Mouse (Mus musculus): ENCODE results near the gene Dars. TPM values are rescaled to one million over a fixed set of nuclear protein-coding genes. Genes with fewer than 3 reads are reported as not detected.
A peak's percentile ranks its signal among the peaks of the same experiment; 100 is the strongest.

Gene Dars
- polyA plus RNA-seq, 1 experiment from 2014 or later, result 108 TPM

GRCm38 (mm10) chr1:128360601-128361000, 56.6 kb downstream of the Dars start:
- Histone ChIP-seq H3K27me3 (ENCODE audit: control insufficient read depth, insufficient read depth, low read length) (no peaks in the 10 kb centered on the region), H3K4me3 (ENCODE audit: low read length) (no peak overlapping the region), H3K4me2 (replicated peaks; ENCODE audit: low read depth, low read length) (no peak overlapping the region), H3K9ac (ENCODE audit: low read depth, low read length) (no peak overlapping the region), H3K4me1 (ENCODE audit: control insufficient read depth, insufficient read depth, low read length) (peaks cover 26% of the 10 kb centered on the region), H3K9me3 (ENCODE audit: control insufficient read depth, low read length) (no peaks in the 10 kb centered on the region), H3K27ac (ENCODE audit: low read depth, low read length) (no peak overlapping the region; the same call in 1 of the 2 replicates), H3K36me3 (ENCODE audit: control insufficient read depth, insufficient read depth, low read length) (peaks cover 34% of the 10 kb centered on the region)
- no peak for ATAC-seq (ENCODE audit: low FRiP score, low TSS enrichment)
- 69% methylated on average over 2 of the region's 2 CpGs for whole genome bisulfite sequencing

DNA sequence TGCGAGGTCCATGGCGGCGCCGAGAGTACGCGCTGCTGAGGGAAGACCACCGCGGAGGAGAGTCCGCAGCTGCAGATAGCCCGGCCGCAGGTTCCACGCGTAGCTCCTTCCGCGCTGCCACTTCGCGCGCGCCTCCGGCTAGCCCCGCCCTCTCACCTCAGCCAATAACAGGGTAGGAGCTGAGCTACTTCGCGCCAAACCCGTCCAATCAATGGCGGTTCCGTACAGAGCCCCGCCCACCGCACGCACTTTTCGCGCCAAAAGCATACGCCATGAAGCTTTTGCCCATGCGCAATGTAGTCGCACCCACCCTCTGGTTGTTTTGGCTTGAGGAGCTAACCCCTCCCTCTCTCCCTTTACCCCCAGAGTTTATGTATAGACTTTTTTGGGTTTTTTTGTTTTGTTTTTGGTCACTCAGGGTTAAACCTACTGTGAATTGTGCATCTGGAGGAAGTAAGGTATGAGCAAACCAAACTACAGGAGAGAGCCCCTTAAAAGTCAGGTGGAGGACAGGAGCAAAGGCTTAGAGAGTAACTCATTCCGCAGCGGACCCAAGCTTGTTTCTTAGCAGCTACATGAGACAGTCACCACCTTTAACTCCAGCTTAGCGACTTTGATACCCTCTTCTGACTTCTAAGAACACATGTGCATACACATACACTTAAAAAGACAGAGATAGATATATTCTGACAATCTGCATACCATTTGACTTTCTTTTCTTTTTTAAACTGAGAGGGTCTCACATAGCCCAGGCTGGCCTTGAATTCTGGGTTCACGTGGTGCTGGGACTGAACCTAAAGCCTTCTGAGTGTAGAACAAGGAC, 57.4 kb downstream of the Dars start, which contains the start of gene Mcm6:
Mcm6 (minus strand) TSS at position 111 of the 823 bp plus-strand sequence.
- Histone ChIP-seq H3K27me3 (ENCODE audit: control insufficient read depth, insufficient read depth, low read length) (no peaks in the 10 kb centered on the region), H3K4me2 (replicated peaks; ENCODE audit: low read depth, low read length) (peak within 1 kb of the TSS; percentile 65), H3K36me3 (ENCODE audit: control insufficient read depth, insufficient read depth, low read length) (peaks cover 38% of the 10 kb centered on the region), H3K9me3 (ENCODE audit: control insufficient read depth, low read length) (no peaks in the 10 kb centered on the region), H3K4me3 (ENCODE audit: low read length) (peak within 1 kb of the TSS; percentile 87), H3K9ac (ENCODE audit: low read depth, low read length) (peak within 1 kb of the TSS; percentile 88), H3K27ac (ENCODE audit: low read depth, low read length) (peak within 1 kb of the TSS; percentile 92), H3K4me1 (ENCODE audit: control insufficient read depth, insufficient read depth, low read length) (peaks cover 26% of the 10 kb centered on the region)
- 2% methylated on average over 38 of the region's 38 CpGs for WGBS
- ATAC-seq (ENCODE audit: low FRiP score, low TSS enrichment), result peak; percentile 98

DNA sequence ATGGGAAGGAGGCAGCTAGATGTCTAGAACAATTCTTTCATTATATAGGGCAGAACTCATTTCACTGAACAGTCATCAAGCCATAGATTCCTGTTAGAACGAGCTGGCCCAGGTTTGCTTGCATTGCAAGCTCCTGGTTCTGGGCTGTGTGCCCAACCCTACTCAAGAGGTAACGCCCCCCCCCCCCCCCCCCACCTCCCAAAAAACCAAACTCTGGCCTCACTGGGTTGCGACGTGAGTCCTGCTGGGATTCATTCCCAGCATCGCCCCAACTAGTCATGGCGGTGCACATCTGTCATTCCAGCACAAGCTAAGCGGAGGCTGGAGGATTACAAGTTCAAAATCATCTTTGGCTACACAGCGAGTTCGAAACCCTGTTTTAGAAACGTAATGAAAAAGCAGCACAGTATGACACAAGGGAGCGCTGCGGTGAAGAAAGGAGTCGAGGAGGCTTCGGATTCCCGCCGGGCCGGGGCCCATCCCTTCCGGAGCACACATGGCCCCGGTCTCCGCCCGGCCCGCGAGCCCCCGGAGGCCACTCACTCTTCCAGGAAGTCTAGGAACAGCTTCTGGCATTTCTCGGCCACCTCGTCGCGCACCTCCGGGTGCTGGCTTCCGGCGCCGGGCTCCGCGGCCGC, 58.1 kb downstream of the Dars start:
- under 1% methylated on average over 35 of the region's 35 CpGs for WGBS
- peak overlapping the region; percentile 65 for H3K4me2 ChIP-seq (replicated peaks; ENCODE audit: low read depth, low read length)
- H3K4me1 ChIP-seq (ENCODE audit: control insufficient read depth, insufficient read depth, low read length), result peaks cover 26% of the 10 kb centered on the region
- peak overlapping the region; percentile 92 for H3K27ac ChIP-seq (ENCODE audit: low read depth, low read length)
- ATAC-seq (ENCODE audit: low FRiP score, low TSS enrichment), result peak; percentile 85
- H3K9me3 ChIP-seq (ENCODE audit: control insufficient read depth, low read length), result no peaks in the 10 kb centered on the region
- peak overlapping the region; percentile 88 for H3K9ac ChIP-seq (ENCODE audit: low read depth, low read length)
- H3K27me3 ChIP-seq (ENCODE audit: control insufficient read depth, insufficient read depth, low read length), result no peaks in the 10 kb centered on the region
- H3K4me3 ChIP-seq (ENCODE audit: low read length), result peak overlapping the region; percentile 87
- H3K36me3 ChIP-seq (ENCODE audit: control insufficient read depth, insufficient read depth, low read length), result peaks cover 41% of the 10 kb centered on the region

DNA sequence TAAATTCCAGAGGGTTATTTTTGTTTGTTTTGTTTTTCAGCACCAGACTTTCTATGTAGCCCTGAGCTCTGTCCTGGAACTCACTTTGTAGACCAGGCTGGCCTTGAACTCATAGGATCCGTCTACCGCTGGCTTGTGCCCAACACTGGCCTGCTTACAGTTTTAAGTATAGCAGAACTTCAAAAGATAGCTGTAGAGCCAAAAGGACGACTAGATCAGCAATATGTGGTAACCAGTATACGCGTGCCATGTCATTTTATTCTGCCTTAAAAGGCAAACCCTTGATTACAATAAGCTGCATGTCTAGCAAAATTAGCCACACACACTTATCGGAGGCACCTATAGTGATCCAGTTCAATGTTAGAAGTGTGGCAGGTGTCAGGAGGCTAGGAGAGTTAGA, 58.9 kb downstream of the Dars start:
- WGBS, result 63% methylated on average over 6 of the region's 6 CpGs
- no peak for ATAC-seq (ENCODE audit: low FRiP score, low TSS enrichment)
- Histone ChIP-seq H3K4me3 (ENCODE audit: low read length) (peak overlapping the region; percentile 87), H3K27ac (ENCODE audit: low read depth, low read length) (no peak overlapping the region), H3K9me3 (ENCODE audit: control insufficient read depth, low read length) (no peaks in the 10 kb centered on the region), H3K36me3 (ENCODE audit: control insufficient read depth, insufficient read depth, low read length) (peaks cover 44% of the 10 kb centered on the region), H3K27me3 (ENCODE audit: control insufficient read depth, insufficient read depth, low read length) (no peaks in the 10 kb centered on the region), H3K9ac (ENCODE audit: low read depth, low read length) (peak overlapping the region; percentile 88; the same call in 1 of the 2 replicates), H3K4me1 (ENCODE audit: control insufficient read depth, insufficient read depth, low read length) (peaks cover 26% of the 10 kb centered on the region), H3K4me2 (replicated peaks; ENCODE audit: low read depth, low read length) (peak overlapping the region; percentile 65)

- Histone ChIP-seq H3K9ac (ENCODE audit: low read depth, low read length) (peak overlapping the region; percentile 88; the same call in 1 of the 2 replicates), H3K27me3 (ENCODE audit: control insufficient read depth, insufficient read depth, low read length) (no peaks in the 10 kb centered on the region), H3K36me3 (ENCODE audit: control insufficient read depth, insufficient read depth, low read length) (peaks cover 44% of the 10 kb centered on the region), H3K4me3 (ENCODE audit: low read length) (peak overlapping the region; percentile 87), H3K27ac (ENCODE audit: low read depth, low read length) (no peak overlapping the region), H3K4me1 (ENCODE audit: control insufficient read depth, insufficient read depth, low read length) (peaks cover 26% of the 10 kb centered on the region), H3K4me2 (replicated peaks; ENCODE audit: low read depth, low read length) (peak overlapping the region; percentile 65), H3K9me3 (ENCODE audit: control insufficient read depth, low read length) (no peaks in the 10 kb centered on the region)
- no peak for ATAC-seq (ENCODE audit: low FRiP score, low TSS enrichment)
- WGBS, result 50% methylated on average over 3 of the region's 3 CpGs
These were observed 59.7 kb downstream of the Dars start for GRCm38 (mm10) chr1:128357452-128357851.

- H3K27me3 ChIP-seq (ENCODE audit: control insufficient read depth, insufficient read depth, low read length), result no peaks in the 10 kb centered on the region
- no peak overlapping the region for H3K9ac ChIP-seq (ENCODE audit: low read depth, low read length)
- whole genome bisulfite sequencing, result 88% methylated on average over 3 of the region's 3 CpGs
- H3K27ac ChIP-seq (ENCODE audit: low read depth, low read length), result no peak overlapping the region
- H3K36me3 ChIP-seq (ENCODE audit: control insufficient read depth, insufficient read depth, low read length), result peaks cover 80% of the 10 kb centered on the region
- H3K4me1 ChIP-seq (ENCODE audit: control insufficient read depth, insufficient read depth, low read length), result peaks cover 12% of the 10 kb centered on the region; the same call in 1 of the 2 replicates
- no peak overlapping the region for H3K4me2 ChIP-seq (replicated peaks; ENCODE audit: low read depth, low read length)
- H3K4me3 ChIP-seq (ENCODE audit: low read length), result no peak overlapping the region
- no peak for ATAC-seq (ENCODE audit: low FRiP score, low TSS enrichment)
- no peaks in the 10 kb centered on the region for H3K9me3 ChIP-seq (ENCODE audit: control insufficient read depth, low read length)
These were observed 64.1 kb downstream of the Dars start for GRCm38 (mm10) chr1:128353092-128353491.

DNA sequence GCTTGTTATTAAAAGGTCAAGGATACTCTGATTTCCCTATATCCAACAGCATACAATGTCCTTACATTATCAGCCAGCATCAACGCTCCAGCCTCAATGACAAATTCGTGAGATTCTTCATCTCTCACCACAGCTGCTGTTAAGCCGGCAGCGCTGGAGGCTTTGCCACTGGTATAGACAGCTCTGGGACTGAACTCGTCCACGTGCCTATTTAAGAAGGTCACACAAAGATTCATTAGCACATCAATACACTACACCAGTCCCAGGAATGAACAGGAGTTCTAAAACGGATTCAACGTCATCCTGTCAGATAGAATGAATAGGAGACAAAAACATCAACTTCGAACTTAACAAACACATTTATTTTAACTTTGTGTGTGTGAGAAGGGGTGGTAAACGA, 72.9 kb downstream of the Dars start:
- Histone ChIP-seq H3K4me3 (ENCODE audit: low read length) (no peak overlapping the region), H3K9me3 (ENCODE audit: control insufficient read depth, low read length) (no peaks in the 10 kb centered on the region), H3K36me3 (ENCODE audit: control insufficient read depth, insufficient read depth, low read length) (peaks cover 92% of the 10 kb centered on the region), H3K4me2 (replicated peaks; ENCODE audit: low read depth, low read length) (no peak overlapping the region), H3K27me3 (ENCODE audit: control insufficient read depth, insufficient read depth, low read length) (no peaks in the 10 kb centered on the region), H3K4me1 (ENCODE audit: control insufficient read depth, insufficient read depth, low read length) (no peaks in the 10 kb centered on the region), H3K9ac (ENCODE audit: low read depth, low read length) (no peak overlapping the region), H3K27ac (ENCODE audit: low read depth, low read length) (no peak overlapping the region)
- 87% methylated on average over 10 of the region's 10 CpGs for WGBS
- no peak for ATAC-seq (ENCODE audit: low FRiP score, low TSS enrichment)

GRCm38 (mm10) chr1:128337708-128338320, 79.4 kb downstream of the Dars start:
- no peak overlapping the region for H3K4me2 ChIP-seq (replicated peaks; ENCODE audit: low read depth, low read length)
- H3K4me1 ChIP-seq (ENCODE audit: control insufficient read depth, insufficient read depth, low read length), result no peaks in the 10 kb centered on the region
- H3K27ac ChIP-seq (ENCODE audit: low read depth, low read length), result no peak overlapping the region
- WGBS, result 90% methylated on average over 13 of the region's 13 CpGs
- ATAC-seq (ENCODE audit: low FRiP score, low TSS enrichment), result no peak
- peaks cover 84% of the 10 kb centered on the region for H3K36me3 ChIP-seq (ENCODE audit: control insufficient read depth, insufficient read depth, low read length)
- no peak overlapping the region for H3K4me3 ChIP-seq (ENCODE audit: low read length)
- no peak overlapping the region for H3K9ac ChIP-seq (ENCODE audit: low read depth, low read length)
- H3K27me3 ChIP-seq (ENCODE audit: control insufficient read depth, insufficient read depth, low read length), result no peaks in the 10 kb centered on the region
- no peaks in the 10 kb centered on the region for H3K9me3 ChIP-seq (ENCODE audit: control insufficient read depth, low read length)
